Mouse (Mus musculus) neural tube, embryonic 11.5 days (tissue): ENCODE measurements around the gene Zfp213. TPM values are rescaled to one million over a fixed set of nuclear protein-coding genes. Genes with fewer than 3 reads are reported as not detected.

ENCODE experiments used
- ATAC-seq: fragments of 200-750 bp; cut with Nextera tagmentation; 2 replicates; pipeline ENCODE4 v1.8.0; 2017; ENCODE audit warnings: moderate number of reproducible peaks, mild to moderate bottlenecking, moderate TSS enrichment, moderate library complexity; ENCODE audit not compliant: insufficient read depth, low FRiP score, low TSS enrichment
- DNase-seq: peaks from one replicate; pipeline ENCODE4 v3.0.0-alpha.2; 2015; ENCODE audit warnings: low spot score
- H3K27ac ChIP-seq: fragments of 300-500 bp; sonication (generic); 2 replicates; pipeline ENCODE4 v1.5.1; 2014; ENCODE audit warnings: low read depth, mild to moderate bottlenecking, low read length
- H3K27me3 ChIP-seq: fragments of 300-500 bp; sonication (generic); 2 replicates; pipeline ENCODE4 v1.6.1; 2014; ENCODE audit warnings: mild to moderate bottlenecking, low read length, mixed read lengths; ENCODE audit not compliant: control insufficient read depth, insufficient read depth
- H3K36me3 ChIP-seq: fragments of 300-500 bp; sonication (generic); 2 replicates; pipeline ENCODE4 v1.6.1; 2014; ENCODE audit warnings: mild to moderate bottlenecking, low read length, moderate library complexity, mixed read lengths; ENCODE audit not compliant: control insufficient read depth, insufficient read depth
- H3K4me1 ChIP-seq: fragments of 300-500 bp; sonication (generic); 2 replicates; pipeline ENCODE4 v1.6.1; 2014; ENCODE audit warnings: low read length, mixed read lengths; ENCODE audit not compliant: control insufficient read depth, insufficient read depth
- H3K4me2 ChIP-seq: fragments of 300-500 bp; sonication (generic); 2 replicates; pipeline ENCODE4 v1.6.1; 2014; ENCODE audit warnings: low read depth, mild to moderate bottlenecking, moderate library complexity
- H3K4me3 ChIP-seq: fragments of 300-500 bp; sonication (generic); 2 replicates; pipeline ENCODE4 v1.5.1; 2014; ENCODE audit warnings: low read depth, low read length
- H3K9ac ChIP-seq: fragments of 300-500 bp; sonication (generic); 2 replicates; pipeline ENCODE4 v1.6.1; 2014; ENCODE audit warnings: mild to moderate bottlenecking, low read length
- H3K9me3 ChIP-seq: fragments of 300-500 bp; sonication (generic); 2 replicates; pipeline ENCODE4 v1.6.1; 2016; ENCODE audit warnings: low read length; ENCODE audit not compliant: control insufficient read depth
- WGBS: fragments of 180-500 bp; shearing (Covaris S2); extraction: QIAGEN DNeasy Blood & Tissue Kit; methylation state at CpG from one replicate; pipeline ENCODE4 v1.1.7; 2014; 5-methylcytosine and 5-hydroxymethylcytosine counted together
- polyA plus RNA-seq: library from polyadenylated mRNA; unstranded; fragments of >200 nt; fragmentation: Nextera tagmentation; extraction: Ambion mirVana; gene quantifications from 2 replicates; pipeline ENCODE4 v1.2.1, GENCODE M21; 2014

Gene Zfp213
- polyA plus RNA-seq, 1 experiment from 2014 or later: 23.4 TPM

GRCm38 (mm10) chr17:23585721-23586491 is 21.9 kb upstream of the Zfp213 start:
- H3K4me3 ChIP-seq: peak overlapping the region; percentile 66
- peak overlapping the region; percentile 86 for H3K9ac ChIP-seq
- H3K4me2 ChIP-seq: peak overlapping the region; percentile 85
- no peaks in the 10 kb centered on the region for H3K9me3 ChIP-seq
- no peaks in the 10 kb centered on the region for H3K27me3 ChIP-seq
- 0 out of 2 replicates have a peak overlapping the region, but pooled peaks have one; percentile 23 for H3K27ac ChIP-seq
- peak; percentile 84 for ATAC-seq
- H3K36me3 ChIP-seq: peaks cover 2% of the 10 kb centered on the region
- DNase-seq: peak; percentile 77
- peaks cover 7% of the 10 kb centered on the region for H3K4me1 ChIP-seq
- WGBS: under 1% methylated on average over 22 of the region's 22 CpGs

- H3K27ac ChIP-seq: no peak overlapping the region
- H3K9ac ChIP-seq: 0 out of 2 replicates have a peak overlapping the region, but pooled peaks have one; percentile 86
- DNase-seq (no peak), ATAC-seq (no peak)
- peak overlapping the region; percentile 66 for H3K4me3 ChIP-seq
- H3K9me3 ChIP-seq: no peaks in the 10 kb centered on the region
- H3K27me3 ChIP-seq: no peaks in the 10 kb centered on the region
- 87% methylated on average over 8 of the region's 8 CpGs for WGBS
- peaks cover 7% of the 10 kb centered on the region for H3K4me1 ChIP-seq
- peaks cover 5% of the 10 kb centered on the region for H3K36me3 ChIP-seq
- H3K4me2 ChIP-seq: peak overlapping the region; percentile 85
Observed at GRCm38 (mm10) chr17:23584786-23585185, 20.7 kb upstream of the Zfp213 start.

GRCm38 (mm10) chr17:23575951-23576552 is 12.0 kb upstream of the Zfp213 start:
- WGBS: 97% methylated on average over 38 of the region's 38 CpGs
- Histone ChIP-seq H3K4me2 (no peak overlapping the region), H3K27me3 (no peaks in the 10 kb centered on the region), H3K27ac (no peak overlapping the region), H3K9ac (no peak overlapping the region), H3K4me1 (no peaks in the 10 kb centered on the region), H3K9me3 (no peaks in the 10 kb centered on the region), H3K36me3 (peaks cover 23% of the 10 kb centered on the region), H3K4me3 (no peak overlapping the region)
- ATAC-seq: no peak
- no peak for DNase-seq

GRCm38 (mm10) chr17:23574130-23574529 is 10.1 kb upstream of the Zfp213 start:
- Histone ChIP-seq H3K4me2 (no peak overlapping the region), H3K36me3 (peaks cover 16% of the 10 kb centered on the region)
- 86% methylated on average over 8 of the region's 8 CpGs for WGBS

GRCm38 (mm10) chr17:23572059-23572458 is 8.0 kb upstream of the Zfp213 start:
- H3K4me2 ChIP-seq: no peak overlapping the region
- H3K27ac ChIP-seq: no peak overlapping the region
- DNase-seq (no peak), ATAC-seq (no peak)
- peaks cover 14% of the 10 kb centered on the region for H3K36me3 ChIP-seq
- WGBS: 81% methylated on average over 6 of the region's 6 CpGs
- H3K4me1 ChIP-seq: no peaks in the 10 kb centered on the region
- no peak overlapping the region for H3K9ac ChIP-seq
- H3K27me3 ChIP-seq: no peaks in the 10 kb centered on the region
- H3K9me3 ChIP-seq: no peaks in the 10 kb centered on the region
- H3K4me3 ChIP-seq: no peak overlapping the region

More at GRCm38 (mm10) chr17:23574130-23574529, 10.1 kb upstream of the Zfp213 start:
- Histone ChIP-seq H3K4me1 (no peaks in the 10 kb centered on the region), H3K9ac (no peak overlapping the region), H3K9me3 (no peaks in the 10 kb centered on the region), H3K27me3 (no peaks in the 10 kb centered on the region), H3K4me3 (no peak overlapping the region), H3K27ac (no peak overlapping the region)
- ATAC-seq (no peak), DNase-seq (no peak)

- WGBS: 23% methylated on average over 5 of the region's 5 CpGs
- no peaks in the 10 kb centered on the region for H3K9me3 ChIP-seq
- DNase-seq: no peak
- no peak overlapping the region for H3K4me2 ChIP-seq
- no peak for ATAC-seq
- no peak overlapping the region for H3K27ac ChIP-seq
- no peak overlapping the region for H3K4me3 ChIP-seq
- H3K4me1 ChIP-seq: no peaks in the 10 kb centered on the region
- H3K36me3 ChIP-seq: peaks cover 6% of the 10 kb centered on the region
- H3K27me3 ChIP-seq: no peaks in the 10 kb centered on the region
- no peak overlapping the region for H3K9ac ChIP-seq
Observed at GRCm38 (mm10) chr17:23571084-23571483, 7.0 kb upstream of the Zfp213 start.

- Histone ChIP-seq H3K9ac (no peak overlapping the region), H3K27ac (no peak overlapping the region), H3K4me2 (no peak overlapping the region), H3K36me3 (no peaks in the 10 kb centered on the region; the same call in 1 of the 2 replicates), H3K9me3 (no peaks in the 10 kb centered on the region), H3K4me1 (peaks cover under 1% of the 10 kb centered on the region; the same call in 1 of the 2 replicates), H3K27me3 (no peaks in the 10 kb centered on the region), H3K4me3 (no peak overlapping the region)
- ATAC-seq (no peak), DNase-seq (peak; percentile 38)
- WGBS: 52% methylated on average over 6 of the region's 6 CpGs
Observed at GRCm38 (mm10) chr17:23570017-23570416, 6.0 kb upstream of the Zfp213 start.

- WGBS: 33% methylated on average over 5 of the region's 5 CpGs
- DNase-seq (no peak), ATAC-seq (no peak)
- Histone ChIP-seq H3K9ac (no peak overlapping the region), H3K27me3 (no peaks in the 10 kb centered on the region), H3K9me3 (no peaks in the 10 kb centered on the region), H3K4me3 (no peak overlapping the region), H3K4me1 (peaks cover 5% of the 10 kb centered on the region; the same call in 1 of the 2 replicates), H3K36me3 (no peaks in the 10 kb centered on the region; the same call in 1 of the 2 replicates), H3K4me2 (no peak overlapping the region), H3K27ac (no peak overlapping the region)
Observed at GRCm38 (mm10) chr17:23568370-23568769, 4.3 kb upstream of the Zfp213 start.
